Mouse (Mus musculus) bone marrow macrophage, adult 2 months (primary cell): ENCODE measurements around the gene Hoxd8.

Source experiments
- CTCF ChIP-seq: IDR thresholded peaks from 2 replicates; pipeline ENCODE4 v1.5.1; 2012; ENCODE audit warnings: low read depth, mild to moderate bottlenecking, low read length, moderate library complexity
- POLR2A ChIP-seq: IDR thresholded peaks from 2 replicates; pipeline ENCODE4 v1.6.1; 2012; ENCODE audit warnings: mild to moderate bottlenecking, low read depth, low read length, borderline replicate concordance

DNA sequence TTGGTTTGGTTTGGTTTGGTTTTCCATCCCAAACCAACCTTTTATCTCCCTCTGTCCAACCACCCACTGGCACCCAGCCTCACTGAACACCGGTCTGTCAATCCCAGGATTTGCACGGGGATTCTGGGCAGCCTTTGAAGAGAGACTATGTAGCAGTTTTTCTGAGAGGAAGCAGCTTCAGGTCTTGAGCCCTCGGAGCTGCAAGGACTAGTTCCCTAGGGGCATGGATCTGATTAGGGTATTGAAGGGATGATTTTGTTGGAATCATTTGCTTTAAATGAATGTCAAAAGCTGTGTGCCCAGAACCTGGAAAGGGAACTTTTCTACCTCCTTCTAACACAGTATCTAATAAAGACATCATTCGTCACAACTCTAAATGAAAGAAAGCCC is 47.8 kb upstream of the Hoxd8 start:
- TF ChIP-seq CTCF (no peak), POLR2A (no peak)
